Mouse (Mus musculus) forebrain, postnatal 0 days (tissue): ENCODE data around the gene Slu7. TPM values are rescaled to one million over a fixed set of nuclear protein-coding genes. Genes with fewer than 3 reads are reported as not detected.

Experiments
- ATAC-seq: fragments of 200-750 bp; cut with Nextera tagmentation; 2 replicates; pipeline ENCODE4 v1.8.0; 2017; ENCODE audit warnings: mild to moderate bottlenecking, moderate library complexity
- DNase-seq: peaks from one replicate; pipeline ENCODE4 v3.0.0-alpha.2; 2015
- H3K27ac ChIP-seq: fragments of 300-500 bp; sonication (generic); 2 replicates; pipeline ENCODE4 v1.5.1; 2014; ENCODE audit warnings: low read depth, mild to moderate bottlenecking, antibody characterized with exemption, low read length, moderate library complexity, mixed read lengths
- H3K27me3 ChIP-seq: fragments of 300-500 bp; sonication (generic); 2 replicates; pipeline ENCODE4 v1.6.1; 2014; ENCODE audit warnings: mild to moderate bottlenecking, low read length, mixed read lengths; ENCODE audit not compliant: insufficient read depth
- H3K36me3 ChIP-seq: fragments of 300-500 bp; sonication (generic); 2 replicates; pipeline ENCODE4 v1.6.1; 2014; ENCODE audit warnings: mild to moderate bottlenecking, moderate library complexity; ENCODE audit not compliant: insufficient read depth
- H3K4me1 ChIP-seq: fragments of 300-500 bp; sonication (generic); 2 replicates; pipeline ENCODE4 v1.6.1; 2014; ENCODE audit warnings: antibody characterized with exemption; ENCODE audit not compliant: insufficient read depth
- H3K4me2 ChIP-seq: fragments of 300-500 bp; sonication (generic); 2 replicates; pipeline ENCODE4 v1.6.1; 2014; ENCODE audit warnings: low read depth, mild to moderate bottlenecking, moderate library complexity
- H3K4me3 ChIP-seq: fragments of 300-500 bp; sonication (generic); 2 replicates; pipeline ENCODE4 v1.5.1; 2014; ENCODE audit warnings: low read depth, low read length, mixed read lengths
- H3K9ac ChIP-seq: fragments of 300-500 bp; sonication (generic); 2 replicates; pipeline ENCODE4 v1.6.1; 2014; ENCODE audit warnings: mild to moderate bottlenecking
- H3K9me3 ChIP-seq: fragments of 300-500 bp; sonication (generic); 2 replicates; pipeline ENCODE4 v1.6.1; 2016; ENCODE audit warnings: low read length
- CTCF ChIP-seq: sonication (generic); IDR thresholded peaks from 2 replicates; pipeline ENCODE4 v1.5.1; 2016; ENCODE audit warnings: antibody characterized with exemption, control low read depth, low read depth
- WGBS: fragments of 180-500 bp; shearing (Covaris S2); extraction: QIAGEN DNeasy Blood & Tissue Kit; methylation state at CpG from one replicate; pipeline ENCODE4 v1.1.7; 2014; 5-methylcytosine and 5-hydroxymethylcytosine counted together
- polyA plus RNA-seq: library from polyadenylated mRNA; unstranded; fragments of >200 nt; fragmentation: Nextera tagmentation; extraction: Ambion mirVana; gene quantifications from 2 replicates; pipeline ENCODE4 v1.2.1, GENCODE M21; 2015
- total RNA-seq: library from RNA; depleted of rRNA; stranded (reverse); fragments of >200 nt; gene quantifications from 2 replicates; pipeline ENCODE4 v1.2.3, GENCODE M21; 2014

Gene Slu7
- total and polyA plus RNA-seq, 2 experiments from 2014 or later = 35.7 to 56.0 TPM

- ATAC-seq (no peak), DNase-seq (no peak)
- H3K27ac ChIP-seq = no peak overlapping the region
- no peaks in the 10 kb centered on the region for H3K9me3 ChIP-seq
- no peak for TF ChIP-seq CTCF
- WGBS = 59% methylated on average over 2 of the region's 2 CpGs
- no peaks in the 10 kb centered on the region for H3K36me3 ChIP-seq
- H3K4me1 ChIP-seq = no peaks in the 10 kb centered on the region
- H3K9ac ChIP-seq = no peak overlapping the region
- H3K4me2 ChIP-seq = no peak overlapping the region
- no peaks in the 10 kb centered on the region for H3K27me3 ChIP-seq
- no peak overlapping the region for H3K4me3 ChIP-seq
These were observed 40.8 kb upstream of the Slu7 start for GRCm38 (mm10) chr11:43392757-43393156.

GRCm38 (mm10) chr11:43393325-43393724 is 40.2 kb upstream of the Slu7 start:
- no peaks in the 10 kb centered on the region for H3K4me1 ChIP-seq
- H3K4me3 ChIP-seq = no peak overlapping the region
- no peak overlapping the region for H3K27ac ChIP-seq
- ATAC-seq (no peak), DNase-seq (no peak)
- WGBS = 86% methylated on average over 4 of the region's 4 CpGs
- H3K9ac ChIP-seq = no peak overlapping the region
- no peak for TF ChIP-seq CTCF
- H3K4me2 ChIP-seq = no peak overlapping the region
- no peaks in the 10 kb centered on the region for H3K36me3 ChIP-seq
- no peaks in the 10 kb centered on the region for H3K9me3 ChIP-seq
- no peaks in the 10 kb centered on the region for H3K27me3 ChIP-seq

DNA sequence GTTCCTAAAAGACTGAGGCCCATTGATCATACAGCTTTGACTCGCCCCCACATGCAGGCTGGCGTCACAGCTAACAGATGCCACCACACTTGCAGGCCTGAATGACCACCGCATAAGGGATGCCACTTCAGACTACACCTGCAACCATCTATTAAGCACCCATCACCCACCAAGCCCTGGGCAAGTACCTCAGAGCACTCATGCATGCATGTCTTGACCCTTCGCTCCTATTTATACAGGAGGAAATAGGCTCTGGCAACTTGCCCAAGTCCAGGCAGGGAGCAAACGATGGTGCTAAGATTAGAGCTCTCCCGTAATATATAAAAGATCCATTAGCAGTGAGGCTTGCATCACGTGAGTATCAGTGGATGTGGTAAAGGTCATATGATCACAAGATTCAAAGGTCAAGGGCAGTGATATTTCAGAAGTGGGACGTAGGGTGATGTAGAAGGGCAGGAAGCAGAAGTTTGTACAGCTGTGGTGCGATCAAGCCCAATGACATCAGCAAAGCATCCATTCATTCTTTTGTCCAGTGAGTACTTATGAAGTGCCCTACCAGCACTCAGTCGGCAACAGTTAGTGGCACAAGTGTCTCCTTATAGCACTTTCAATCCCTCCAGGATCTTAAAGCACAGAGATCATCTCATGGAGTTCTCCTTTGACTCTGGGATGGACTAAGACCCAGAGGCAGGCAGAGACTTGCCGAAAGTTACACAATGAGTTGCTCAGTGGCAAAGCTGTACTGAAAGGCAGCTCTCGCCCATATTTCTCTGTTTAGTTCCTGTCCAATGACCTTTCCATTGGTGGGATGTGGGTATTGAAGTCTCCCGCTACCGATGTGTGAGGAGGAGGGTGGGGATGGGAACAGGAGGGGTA is 38.2 kb upstream of the Slu7 start:
- 69% methylated on average over 14 of the region's 14 CpGs for WGBS
- ATAC-seq (no peak), DNase-seq (no peak)
- Histone ChIP-seq H3K4me3 (no peak overlapping the region), H3K9me3 (no peaks in the 10 kb centered on the region), H3K36me3 (no peaks in the 10 kb centered on the region), H3K27me3 (no peaks in the 10 kb centered on the region), H3K4me1 (no peaks in the 10 kb centered on the region), H3K4me2 (no peak overlapping the region), H3K9ac (no peak overlapping the region), H3K27ac (no peak overlapping the region)
- no peak for TF ChIP-seq CTCF

- Histone ChIP-seq H3K9me3 (no peaks in the 10 kb centered on the region), H3K27ac (no peak overlapping the region), H3K36me3 (no peaks in the 10 kb centered on the region), H3K4me1 (no peaks in the 10 kb centered on the region), H3K9ac (no peak overlapping the region), H3K27me3 (no peaks in the 10 kb centered on the region), H3K4me3 (no peak overlapping the region), H3K4me2 (no peak overlapping the region)
- 93% methylated on average over 4 of the region's 4 CpGs for WGBS
- ATAC-seq (no peak), DNase-seq (no peak)
- no peak for TF ChIP-seq CTCF
These were observed 37.3 kb upstream of the Slu7 start for GRCm38 (mm10) chr11:43396246-43396645.

DNA sequence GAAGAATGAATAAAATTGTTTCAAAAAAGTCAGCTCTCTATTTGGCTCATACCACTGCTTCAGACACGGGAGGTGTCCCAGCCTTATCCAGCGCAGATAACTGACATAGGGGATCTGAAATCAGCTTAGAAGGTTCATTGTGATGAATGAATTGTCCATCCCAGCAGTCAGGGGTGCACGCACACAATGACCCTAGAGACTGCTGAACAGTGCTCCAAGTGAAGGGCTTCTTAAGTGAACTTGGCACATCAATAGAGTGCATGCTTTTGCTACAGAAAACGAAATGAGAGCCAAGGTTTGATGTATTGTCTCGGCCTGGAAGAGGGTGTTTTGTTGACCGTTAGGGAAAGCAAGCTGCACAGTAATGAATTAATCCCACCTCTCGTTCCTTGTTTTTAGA is 36.9 kb upstream of the Slu7 start:
- ATAC-seq (no peak), DNase-seq (no peak)

GRCm38 (mm10) chr11:43399297-43399696 is 34.2 kb upstream of the Slu7 start:
- DNase-seq = no peak
- ATAC-seq = no peak
- Histone ChIP-seq H3K27ac (no peak overlapping the region), H3K9me3 (no peaks in the 10 kb centered on the region), H3K36me3 (no peaks in the 10 kb centered on the region), H3K9ac (no peak overlapping the region), H3K27me3 (no peaks in the 10 kb centered on the region), H3K4me1 (no peaks in the 10 kb centered on the region), H3K4me2 (no peak overlapping the region), H3K4me3 (no peak overlapping the region)
- 43% methylated on average over 4 of the region's 4 CpGs for WGBS
- no peak for TF ChIP-seq CTCF

More for the DNA sequence above, 36.9 kb upstream of the Slu7 start:
- no peak overlapping the region for H3K9ac ChIP-seq
- H3K9me3 ChIP-seq = no peaks in the 10 kb centered on the region
- no peak overlapping the region for H3K4me2 ChIP-seq
- H3K4me1 ChIP-seq = no peaks in the 10 kb centered on the region
- H3K27ac ChIP-seq = no peak overlapping the region
- 23% methylated on average over 7 of the region's 7 CpGs for WGBS
- no peak for TF ChIP-seq CTCF
- H3K36me3 ChIP-seq = no peaks in the 10 kb centered on the region
- no peaks in the 10 kb centered on the region for H3K27me3 ChIP-seq
- H3K4me3 ChIP-seq = no peak overlapping the region

DNA sequence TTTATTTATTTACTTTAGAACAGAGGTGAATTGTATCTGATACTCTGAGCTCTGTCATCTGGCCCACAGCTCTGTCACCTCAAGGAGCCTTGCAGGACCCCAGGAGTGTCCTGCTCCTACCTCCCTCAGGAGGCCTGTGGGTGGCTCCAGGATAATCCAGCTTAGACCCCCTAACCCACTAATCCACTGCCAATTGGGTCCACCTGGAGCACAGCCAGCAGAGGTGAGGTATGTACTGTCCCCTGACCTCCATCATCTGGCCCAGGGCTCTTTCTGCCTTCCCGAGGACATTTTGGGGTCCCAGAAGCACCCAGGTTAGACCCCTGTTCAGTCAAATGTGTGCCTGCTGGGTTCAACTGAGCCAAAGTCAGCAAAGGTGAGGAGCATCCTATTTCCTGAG is 33.4 kb upstream of the Slu7 start:
- Histone ChIP-seq H3K9ac (no peak overlapping the region), H3K9me3 (peaks cover 6% of the 10 kb centered on the region; the same call in 1 of the 2 replicates), H3K4me3 (no peak overlapping the region), H3K4me2 (no peak overlapping the region), H3K27ac (no peak overlapping the region), H3K4me1 (no peaks in the 10 kb centered on the region), H3K36me3 (no peaks in the 10 kb centered on the region), H3K27me3 (no peaks in the 10 kb centered on the region)
- WGBS = 81% methylated on average over 1 of the region's 1 CpGs
- ATAC-seq (no peak), DNase-seq (no peak)
- TF ChIP-seq CTCF = no peak
